Mouse (Mus musculus): Measurements from ENCODE around the gene Atp1b3. TPM values are rescaled to one million over a fixed set of nuclear protein-coding genes. Genes with fewer than 3 reads are reported as not detected.
"Not testable (repeated sequence)": the region's sequence is repeated elsewhere in the genome, so short reads cannot be mapped to it uniquely, and the experiment has no call there.

The Atp1b3 gene
- polyA plus RNA-seq, 1 experiment from 2014 or later = 178 TPM

DNA sequence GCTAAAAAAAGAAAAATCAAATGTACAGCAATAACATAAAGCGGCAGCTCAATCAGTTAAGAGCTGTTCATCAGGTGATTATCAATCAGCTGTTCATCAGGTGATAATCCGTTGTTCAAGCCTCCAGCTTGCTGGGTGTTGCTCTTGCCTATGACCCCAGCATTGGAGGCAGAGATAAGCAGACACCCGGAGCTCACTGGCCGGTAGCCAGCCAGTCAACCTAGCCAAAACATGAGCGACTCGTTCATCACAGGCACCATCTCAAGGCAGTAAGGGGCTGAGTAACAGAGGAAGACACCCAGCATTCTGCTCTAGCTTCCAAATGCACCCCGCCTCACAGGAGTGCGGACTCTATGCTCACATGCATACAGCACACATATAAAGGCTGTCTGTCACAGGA lies 10.4 kb downstream of the Atp1b3 start:
- Histone ChIP-seq H3K27ac (no peak overlapping the region), H3K36me3 (no peaks in the 10 kb centered on the region), H3K4me3 (replicated peaks) (no peak overlapping the region), H3K4me2 (replicated peaks) (no peak overlapping the region), H3K27me3 (no peaks in the 10 kb centered on the region), H3K9me3 (no peaks in the 10 kb centered on the region), H3K9ac (replicated peaks) (no peak overlapping the region), H3K4me1 (replicated peaks) (peaks cover 5% of the 10 kb centered on the region)
- ATAC-seq = no peak
- WGBS = 70% methylated on average over 8 of the region's 8 CpGs

DNA sequence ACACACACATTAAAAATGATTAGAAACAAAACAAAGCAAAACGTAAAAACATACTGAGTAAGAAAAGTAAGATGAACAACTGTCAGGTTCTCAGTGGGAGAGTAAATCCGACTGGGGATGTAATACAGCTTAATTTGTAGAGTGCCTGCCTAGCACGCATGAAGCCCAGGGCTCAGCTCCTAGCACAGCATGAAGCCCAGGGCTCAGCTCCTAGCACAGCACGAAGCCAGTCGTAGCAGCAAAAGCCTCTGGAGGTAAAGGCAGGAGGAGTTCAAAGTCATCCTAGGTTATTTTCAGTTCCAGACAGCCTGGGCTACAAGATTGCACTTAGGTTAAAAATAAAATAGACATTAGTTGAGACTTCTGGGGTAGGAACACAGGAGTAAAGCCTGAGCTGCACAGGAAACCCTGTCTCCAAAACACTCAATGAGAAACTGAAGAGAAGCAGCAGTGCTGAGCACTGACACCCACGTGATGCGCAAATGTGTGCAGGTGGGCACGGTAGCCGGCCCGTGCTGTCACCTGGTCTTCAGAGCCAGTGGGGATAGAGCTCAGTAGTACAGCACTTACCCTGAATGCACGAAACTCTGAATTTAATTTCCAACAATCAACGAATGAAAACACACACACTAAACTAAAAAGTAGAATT lies 11.0 kb downstream of the Atp1b3 start:
- Histone ChIP-seq H3K4me3 (replicated peaks) (no peak overlapping the region), H3K9ac (replicated peaks) (no peak overlapping the region), H3K4me1 (replicated peaks) (peaks cover 5% of the 10 kb centered on the region; the same call in 1 of the 2 replicates), H3K9me3 (no peaks in the 10 kb centered on the region), H3K4me2 (replicated peaks) (no peak overlapping the region), H3K27me3 (no peaks in the 10 kb centered on the region), H3K36me3 (no peaks in the 10 kb centered on the region), H3K27ac (no peak overlapping the region)
- whole genome bisulfite sequencing = 76% methylated on average over 12 of the region's 12 CpGs
- no peak for ATAC-seq

DNA sequence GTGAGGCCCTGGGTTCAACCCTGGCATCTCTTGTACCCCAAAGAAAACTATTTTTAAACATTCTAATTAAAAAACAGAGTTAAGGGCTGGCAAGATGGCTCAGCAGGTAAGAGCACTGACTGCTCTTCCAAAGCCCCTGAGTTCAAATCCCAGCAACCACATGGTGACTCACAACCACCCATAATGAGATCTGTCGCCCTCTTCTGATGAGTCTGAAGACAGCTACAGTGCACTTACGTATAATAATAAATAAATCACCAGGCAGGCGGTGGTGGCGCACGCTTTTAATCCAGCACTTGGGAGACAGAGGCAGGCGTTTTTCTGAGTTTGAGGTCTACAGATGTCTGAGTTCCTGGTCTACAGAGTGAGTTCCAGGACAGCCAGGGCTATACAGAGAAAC lies 12.5 kb downstream of the Atp1b3 start:
- not testable (repeated sequence) for H3K4me1 ChIP-seq (replicated peaks); H3K4me3 ChIP-seq (replicated peaks); H3K27me3 ChIP-seq; H3K9ac ChIP-seq (replicated peaks); H3K9me3 ChIP-seq; H3K4me2 ChIP-seq (replicated peaks); H3K36me3 ChIP-seq; ATAC-seq; H3K27ac ChIP-seq
- 94% methylated on average over 6 of the region's 6 CpGs for WGBS

DNA sequence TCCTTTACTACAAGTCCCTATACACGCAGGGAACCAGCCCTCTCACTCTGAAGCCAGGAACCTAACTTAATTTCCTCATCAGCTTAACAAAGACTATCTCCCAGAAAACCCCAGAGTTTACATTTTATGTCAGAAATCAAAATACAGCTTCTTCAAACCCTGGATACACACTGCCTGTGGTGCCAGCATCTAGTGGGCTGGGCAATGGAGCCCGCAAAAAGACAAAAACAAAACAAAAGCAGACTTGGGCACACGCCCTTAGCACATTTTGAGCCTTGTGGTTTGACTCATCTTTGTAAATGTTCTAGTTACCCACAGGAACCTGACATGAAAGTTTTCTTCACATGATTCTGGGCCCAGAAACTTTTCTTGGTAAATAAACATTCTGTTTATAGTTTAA lies 13.8 kb downstream of the Atp1b3 start:
- no peak overlapping the region for H3K4me2 ChIP-seq (replicated peaks)
- H3K9me3 ChIP-seq = no peaks in the 10 kb centered on the region
- H3K4me3 ChIP-seq (replicated peaks) = no peak overlapping the region
- H3K36me3 ChIP-seq = no peaks in the 10 kb centered on the region
- WGBS = 61% methylated on average over 3 of the region's 3 CpGs
- no peak for ATAC-seq
- H3K27ac ChIP-seq = no peak overlapping the region
- no peaks in the 10 kb centered on the region for H3K27me3 ChIP-seq
- H3K9ac ChIP-seq (replicated peaks) = no peak overlapping the region
- H3K4me1 ChIP-seq (replicated peaks) = peaks cover 5% of the 10 kb centered on the region; the same call in 1 of the 2 replicates

DNA sequence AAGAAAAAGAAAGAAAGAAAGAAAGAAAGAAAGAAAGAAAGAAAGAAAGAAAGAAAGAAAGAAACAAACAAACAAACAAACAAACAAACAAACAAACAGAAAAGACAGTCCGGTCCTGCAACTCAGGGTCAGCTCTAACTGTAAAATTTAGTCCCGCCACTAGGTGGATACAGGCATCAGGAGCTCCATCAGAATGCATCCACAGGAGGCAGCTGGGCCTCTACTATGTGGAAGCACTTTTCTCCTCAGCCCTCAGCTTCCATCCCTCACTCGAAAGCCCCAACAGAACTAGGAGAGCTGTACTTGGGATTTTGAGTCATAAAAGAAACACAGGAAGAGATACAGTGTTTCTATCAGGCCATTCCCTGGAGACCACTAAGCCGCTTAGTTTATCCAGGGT lies 14.2 kb downstream of the Atp1b3 start:
- WGBS = 42% methylated on average over 4 of the region's 4 CpGs
- ATAC-seq = peak; percentile 60; the same call in 1 of the 2 replicates
- no peaks in the 10 kb centered on the region for H3K9me3 ChIP-seq
- no peaks in the 10 kb centered on the region for H3K27me3 ChIP-seq
- H3K4me3 ChIP-seq (replicated peaks) = no peak overlapping the region
- peaks cover 5% of the 10 kb centered on the region; the same call in 1 of the 2 replicates for H3K4me1 ChIP-seq (replicated peaks)
- no peak overlapping the region for H3K4me2 ChIP-seq (replicated peaks)
- peaks cover under 1% of the 10 kb centered on the region; the same call in 1 of the 2 replicates for H3K36me3 ChIP-seq
- H3K9ac ChIP-seq (replicated peaks) = no peak overlapping the region
- no peak overlapping the region for H3K27ac ChIP-seq

DNA sequence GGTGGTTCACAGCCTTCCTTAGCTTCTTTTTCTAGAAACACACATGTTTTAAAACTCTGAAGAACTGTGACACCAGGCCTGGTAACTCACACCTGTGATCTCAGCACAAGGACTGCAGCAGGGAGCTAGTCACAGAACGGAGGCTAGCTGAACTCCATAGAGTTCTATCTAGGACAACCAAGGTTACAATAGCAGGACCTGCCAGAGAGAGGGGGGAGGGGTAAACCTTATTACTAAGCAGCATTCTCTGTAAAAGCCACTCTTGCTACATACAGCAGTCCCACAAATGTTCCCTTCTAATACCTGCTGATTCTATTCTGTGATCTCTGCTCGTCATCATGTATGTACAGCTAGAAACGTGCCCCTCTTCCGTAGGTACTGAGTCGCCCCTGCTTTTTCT lies 15.4 kb downstream of the Atp1b3 start:
- no peak for ATAC-seq
- 88% methylated on average over 5 of the region's 5 CpGs for WGBS

DNA sequence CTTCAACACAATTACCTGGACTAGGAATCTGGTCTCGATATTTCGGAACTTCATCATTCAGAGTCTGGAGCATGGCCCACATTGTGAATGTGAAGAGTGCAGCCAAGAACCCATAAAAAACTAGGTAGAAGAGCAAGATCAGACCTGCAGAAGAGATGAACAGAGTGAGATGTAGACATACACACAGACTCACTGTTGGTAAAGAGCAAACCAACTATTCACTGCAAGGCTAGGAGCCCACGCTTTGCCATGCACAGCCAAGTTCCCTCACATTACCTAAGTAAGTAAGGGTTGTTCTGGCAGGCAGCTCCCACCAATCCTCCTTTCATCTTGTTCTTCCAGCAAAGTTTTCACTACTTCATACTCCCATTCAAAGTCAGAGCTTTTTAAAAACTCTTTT lies 18.5 kb downstream of the Atp1b3 start:
- Histone ChIP-seq H3K9ac (replicated peaks) (no peak overlapping the region), H3K36me3 (peaks cover 32% of the 10 kb centered on the region), H3K4me1 (replicated peaks) (no peaks in the 10 kb centered on the region), H3K4me3 (replicated peaks) (no peak overlapping the region), H3K4me2 (replicated peaks) (no peak overlapping the region), H3K9me3 (no peaks in the 10 kb centered on the region), H3K27me3 (no peaks in the 10 kb centered on the region), H3K27ac (no peak overlapping the region)
- ATAC-seq = no peak
- whole genome bisulfite sequencing = 96% methylated on average over 3 of the region's 3 CpGs

More for the DNA sequence above, 15.4 kb downstream of the Atp1b3 start:
- H3K4me2 ChIP-seq (replicated peaks) = no peak overlapping the region
- no peak overlapping the region for H3K27ac ChIP-seq
- no peaks in the 10 kb centered on the region for H3K27me3 ChIP-seq
- H3K4me3 ChIP-seq (replicated peaks) = no peak overlapping the region
- H3K9ac ChIP-seq (replicated peaks) = no peak overlapping the region
- H3K9me3 ChIP-seq = no peaks in the 10 kb centered on the region
- peaks cover 7% of the 10 kb centered on the region; the same call in 1 of the 2 replicates for H3K36me3 ChIP-seq
- H3K4me1 ChIP-seq (replicated peaks) = peaks cover 2% of the 10 kb centered on the region; the same call in 1 of the 2 replicates

DNA sequence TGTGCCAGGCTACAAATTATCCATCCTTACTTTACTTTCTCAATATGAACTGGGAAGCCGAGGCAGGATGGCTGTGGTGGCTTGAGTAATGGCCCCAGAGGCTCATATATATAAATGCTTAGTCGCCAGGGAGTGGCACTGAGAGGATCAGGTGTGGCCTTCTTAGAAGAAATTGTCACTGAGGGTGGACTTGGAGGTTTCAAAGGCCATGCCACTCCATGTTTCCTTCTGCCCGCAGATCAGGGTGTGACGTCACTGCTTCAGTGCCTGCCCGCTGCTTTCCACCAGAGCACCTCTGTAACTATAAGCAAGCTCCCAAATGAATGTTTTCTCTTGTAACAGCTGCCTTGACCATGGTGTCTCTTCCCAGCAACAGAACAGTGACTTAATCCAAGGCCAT lies 33.1 kb downstream of the Atp1b3 start:
- 94% methylated on average over 5 of the region's 5 CpGs for WGBS
- no peak overlapping the region for H3K4me3 ChIP-seq (replicated peaks)
- ATAC-seq = no peak
- peaks cover 5% of the 10 kb centered on the region; the same call in 1 of the 2 replicates for H3K4me1 ChIP-seq (replicated peaks)
- H3K9ac ChIP-seq (replicated peaks) = no peak overlapping the region
- H3K27ac ChIP-seq = no peak overlapping the region
- no peaks in the 10 kb centered on the region for H3K9me3 ChIP-seq
- no peaks in the 10 kb centered on the region for H3K27me3 ChIP-seq
- H3K4me2 ChIP-seq (replicated peaks) = no peak overlapping the region
- peaks cover 46% of the 10 kb centered on the region for H3K36me3 ChIP-seq

DNA sequence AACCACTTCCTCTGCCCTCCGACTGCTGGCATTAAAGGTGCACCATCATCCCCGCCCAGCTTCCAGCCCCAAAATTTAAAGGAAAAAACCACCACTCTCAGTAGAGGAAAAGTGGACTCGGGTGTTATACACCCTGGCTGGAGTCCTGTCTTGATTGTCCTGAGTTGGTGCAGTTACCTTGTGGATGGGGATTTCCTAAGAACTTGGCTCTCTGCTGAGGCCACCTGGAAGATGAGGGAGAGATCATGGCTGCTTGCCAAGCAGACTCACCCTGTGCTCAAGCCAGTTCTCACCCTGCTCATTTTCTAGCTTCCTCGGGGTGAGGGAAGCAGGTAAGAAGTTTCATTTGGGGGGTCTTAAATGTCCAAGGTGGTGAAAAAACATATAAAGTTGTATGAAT lies 36.0 kb downstream of the Atp1b3 start:
- Histone ChIP-seq H3K9ac (replicated peaks) (no peak overlapping the region), H3K27me3 (no peaks in the 10 kb centered on the region), H3K4me3 (replicated peaks) (no peak overlapping the region), H3K36me3 (peaks cover 22% of the 10 kb centered on the region), H3K4me2 (replicated peaks) (no peak overlapping the region), H3K4me1 (replicated peaks) (peaks cover 14% of the 10 kb centered on the region), H3K27ac (no peak overlapping the region), H3K9me3 (no peaks in the 10 kb centered on the region)
- WGBS = 89% methylated on average over 4 of the region's 4 CpGs
- ATAC-seq = no peak

DNA sequence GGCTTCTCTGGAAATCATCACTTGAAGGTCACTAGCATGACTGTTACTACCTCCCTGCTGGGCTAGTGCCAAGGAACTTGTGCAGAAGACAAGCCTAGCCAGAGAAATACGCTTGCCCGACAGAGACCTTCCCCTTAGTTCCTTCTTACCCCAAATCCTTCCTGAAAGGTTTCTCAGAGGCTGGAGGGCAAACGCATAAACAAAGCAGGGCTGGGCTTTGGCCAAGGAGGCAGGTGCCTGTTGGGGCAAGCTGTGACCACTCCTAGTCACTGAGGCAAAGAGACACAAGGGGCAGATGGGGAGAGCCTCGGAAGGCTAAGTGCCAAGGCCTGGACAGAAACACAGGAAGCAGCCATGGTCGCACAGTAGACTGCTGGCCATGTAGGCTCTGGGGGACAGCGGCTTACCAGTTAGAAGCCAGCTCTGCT lies 37.7 kb downstream of the Atp1b3 start:
- Histone ChIP-seq H3K4me2 (replicated peaks) (no peak overlapping the region), H3K27ac (0 out of 2 replicates have a peak overlapping the region, but pooled peaks have one; percentile 8), H3K4me1 (replicated peaks) (peaks cover 14% of the 10 kb centered on the region), H3K4me3 (replicated peaks) (no peak overlapping the region), H3K27me3 (no peaks in the 10 kb centered on the region), H3K9ac (replicated peaks) (no peak overlapping the region), H3K9me3 (no peaks in the 10 kb centered on the region), H3K36me3 (peaks cover 23% of the 10 kb centered on the region; the same call in 1 of the 2 replicates)
- ATAC-seq = no peak
- 77% methylated on average over 6 of the region's 6 CpGs for WGBS

DNA sequence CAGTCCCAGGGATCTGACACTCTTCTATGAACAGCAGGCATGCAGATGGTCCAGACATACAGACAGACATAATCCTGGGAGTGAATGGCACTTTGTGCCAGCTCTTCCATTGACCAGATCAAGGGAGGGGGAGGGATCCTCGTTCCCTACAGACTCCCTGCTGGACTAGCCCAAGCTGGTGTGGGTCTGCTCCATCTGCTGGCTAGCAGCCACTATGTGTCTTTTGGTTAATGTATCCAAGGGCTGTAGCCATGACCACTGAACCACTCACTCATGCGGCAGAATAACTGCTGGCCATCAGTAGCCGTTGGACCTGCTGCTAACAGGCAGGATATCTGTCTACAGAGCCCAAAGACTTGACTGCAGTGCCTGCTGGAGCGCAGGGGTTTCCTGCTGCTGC lies 39.7 kb downstream of the Atp1b3 start:
- 53% methylated on average over 4 of the region's 4 CpGs for WGBS
- Histone ChIP-seq H3K9me3 (no peaks in the 10 kb centered on the region), H3K9ac (replicated peaks) (no peak overlapping the region), H3K27ac (peak overlapping the region; percentile 44; the same call in 1 of the 2 replicates), H3K4me3 (replicated peaks) (no peak overlapping the region), H3K4me2 (replicated peaks) (no peak overlapping the region), H3K4me1 (replicated peaks) (peaks cover 14% of the 10 kb centered on the region), H3K36me3 (peaks cover 31% of the 10 kb centered on the region), H3K27me3 (no peaks in the 10 kb centered on the region)
- ATAC-seq = peak; percentile 81

DNA sequence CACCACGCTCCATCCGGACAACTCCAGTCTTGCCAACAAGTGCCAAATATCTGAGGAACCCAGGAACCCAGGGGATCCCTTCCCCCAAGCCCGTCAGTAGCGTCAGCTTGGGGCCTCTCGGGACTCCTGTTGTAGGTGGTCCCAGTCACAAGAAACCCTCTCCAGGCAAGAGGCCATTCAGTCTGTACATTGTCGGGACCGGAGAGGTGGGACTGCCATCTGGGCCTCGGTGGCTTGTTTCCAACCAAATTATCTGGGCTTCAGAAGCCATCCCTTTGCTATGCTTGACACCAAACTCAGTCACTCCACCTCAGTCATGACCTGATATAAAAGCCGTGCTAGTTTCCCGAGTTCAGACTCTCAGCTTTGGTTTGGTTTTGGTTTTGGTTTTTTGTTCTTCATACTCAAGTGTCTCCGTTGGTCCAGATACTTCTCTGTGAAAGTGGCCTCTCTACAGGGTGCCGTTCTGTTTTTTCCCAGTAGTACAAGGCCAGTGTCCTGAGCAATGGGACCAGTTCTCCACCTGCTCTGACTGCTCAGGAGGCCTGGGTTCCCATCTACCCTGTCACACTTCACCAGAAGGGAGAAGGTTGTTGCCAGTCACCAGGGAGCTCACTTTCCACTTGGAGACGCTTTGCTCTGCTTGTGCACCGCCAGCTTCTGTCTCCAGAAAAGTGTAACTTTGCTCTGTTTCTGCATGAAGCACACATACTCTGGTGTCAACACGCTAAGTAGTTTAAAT lies 41.7 kb downstream of the Atp1b3 start:
- Histone ChIP-seq H3K9ac (replicated peaks) (no peak overlapping the region), H3K4me3 (replicated peaks) (no peak overlapping the region), H3K36me3 (peaks cover 42% of the 10 kb centered on the region), H3K27me3 (no peaks in the 10 kb centered on the region), H3K27ac (no peak overlapping the region), H3K4me2 (replicated peaks) (no peak overlapping the region), H3K9me3 (no peaks in the 10 kb centered on the region), H3K4me1 (replicated peaks) (peaks cover 14% of the 10 kb centered on the region)
- no peak for ATAC-seq
- WGBS = 91% methylated on average over 15 of the region's 15 CpGs

All from midbrain, embryonic 13.5 days (tissue).